Mouse (Mus musculus): ENCODE results near the gene Zbtb4. TPM values are rescaled to one million over a fixed set of nuclear protein-coding genes. Genes with fewer than 3 reads are reported as not detected.

Zbtb4 gene
- polyA plus RNA-seq (2012; fragmentation: generic; extraction: Trizol) = 10 to 100 TPM in 1 of 2 experiments, 1 to 10 TPM in 1; 1.2 to 14.4 TPM

GRCm38 (mm10) chr11:69765221-69766125 lies at the start of gene Zbtb4:
Gene Zbtb4 (plus strand): TSS chr11:69765912.

GRCm38 (mm10) chr11:69758478-69758970 lies 7.2 kb upstream of the Zbtb4 start, which contains the start of gene Polr2a:
Gene Polr2a (minus strand): TSS chr11:69758637.

GRCm38 (mm10) chr11:69761868-69762267 lies 3.8 kb upstream of the Zbtb4 start, which contains the start of gene Slc35g3:
Gene Slc35g3 (minus strand): TSS chr11:69761968.

GRCm38 (mm10) chr11:69795168-69795982 lies 29.7 kb downstream of the Zbtb4 start, which contains the start of gene Chrnb1:
Gene Chrnb1 (minus strand): TSS chr11:69795943.

GRCm38 (mm10) chr11:69801379-69801977 lies 35.8 kb downstream of the Zbtb4 start, which contains the start of gene Fgf11:
Gene Fgf11 (minus strand): TSS chr11:69801857.

GRCm38 (mm10) chr11:69804972-69805909 lies 39.5 kb downstream of the Zbtb4 start, which contains the start of gene Tmem102:
Gene Tmem102 (minus strand): TSS chr11:69805624.

GRCm38 (mm10) chr11:69815155-69815554 lies 49.4 kb downstream of the Zbtb4 start, which contains the start of gene Gm39566:
Gene Gm39566 (minus strand): TSS chr11:69815298.

GRCm38 (mm10) chr11:69818365-69818764 lies 52.7 kb downstream of the Zbtb4 start, which contains the start of gene Spem2:
Gene Spem2 (minus strand): TSS chr11:69818465.

GRCm38 (mm10) chr11:69822080-69822479 lies 56.4 kb downstream of the Zbtb4 start, which contains the start of gene Spem1:
Gene Spem1 (minus strand): TSS chr11:69822180.

Other genes with a start within 250 kb of the Zbtb4 start
- gene Dnah2, start 216.8 kb upstream of the Zbtb4 start, polyA plus RNA-seq (2012; fragmentation: generic; extraction: Trizol) = 1 to 10 TPM in 1 of 2 experiments, under 1 TPM in 1; 0.02 to 1.6 TPM
- gene Efnb3, start 205.7 kb upstream of the Zbtb4 start, polyA plus RNA-seq (2012; fragmentation: generic; extraction: Trizol) = 1 to 10 TPM in 1 of 2 experiments, under 1 TPM in 1; 0.14 to 1.5 TPM
- 10 to 100 TPM; 14.8 to 24.4 TPM for gene Wrap53, start 185.7 kb upstream of the Zbtb4 start, polyA plus RNA-seq (2012; fragmentation: generic; extraction: Trizol)
- 100 to 1,000 TPM; 156 to 242 TPM for gene Trp53, start 185.6 kb upstream of the Zbtb4 start, polyA plus RNA-seq (2012; fragmentation: generic; extraction: Trizol)
- gene Atp1b2, start 160.0 kb upstream of the Zbtb4 start, polyA plus RNA-seq (2012; fragmentation: generic; extraction: Trizol) = 1 to 10 TPM in 1 of 2 experiments, under 1 TPM in 1; 0.05 to 1.3 TPM
- not detected for gene Shbg, start 148.0 kb upstream of the Zbtb4 start, polyA plus RNA-seq (2012; fragmentation: generic; extraction: Trizol)
- 10 to 100 TPM in 1 of 2 experiments, 1 to 10 TPM in 1; 4.4 to 16.8 TPM for gene Sat2, start 143.9 kb upstream of the Zbtb4 start, polyA plus RNA-seq (2012; fragmentation: generic; extraction: Trizol)
- gene Fxr2, start 132.9 kb upstream of the Zbtb4 start, polyA plus RNA-seq (2012; fragmentation: generic; extraction: Trizol) = 10 to 100 TPM; 29.4 to 66.7 TPM
- under 1 TPM; 0.05 to 0.25 TPM for gene Sox15, start 110.6 kb upstream of the Zbtb4 start, polyA plus RNA-seq (2012; fragmentation: generic; extraction: Trizol)
- gene Mpdu1, start 103.3 kb upstream of the Zbtb4 start, polyA plus RNA-seq (2012; fragmentation: generic; extraction: Trizol) = 100 to 1,000 TPM in 1 of 2 experiments, 10 to 100 TPM in 1; 98.1 to 128 TPM
- 1 to 10 TPM; 1.8 to 3.0 TPM for gene Cd68, start 99.8 kb upstream of the Zbtb4 start, polyA plus RNA-seq (2012; fragmentation: generic; extraction: Trizol)
- 100 to 1,000 TPM; 336 to 467 TPM for gene Eif4a1, start 93.5 kb upstream of the Zbtb4 start, polyA plus RNA-seq (2012; fragmentation: generic; extraction: Trizol)
- 10 to 100 TPM; 51.2 to 71.3 TPM for gene Senp3, start 83.8 kb upstream of the Zbtb4 start, polyA plus RNA-seq (2012; fragmentation: generic; extraction: Trizol)
- gene Tnfsf13, start 80.1 kb upstream of the Zbtb4 start, polyA plus RNA-seq (2012; fragmentation: generic; extraction: Trizol) = 1 to 10 TPM; 1.1 to 6.9 TPM
- gene Tnfsf12, start 70.1 kb upstream of the Zbtb4 start, polyA plus RNA-seq (2012; fragmentation: generic; extraction: Trizol) = 100 to 1,000 TPM in 1 of 2 experiments, 10 to 100 TPM in 1; 34.3 to 119 TPM
- 10 to 100 TPM in 1 of 2 experiments, 1 to 10 TPM in 1; 6.4 to 30.3 TPM for gene Tnfsfm13, start 69.8 kb upstream of the Zbtb4 start, polyA plus RNA-seq (2012; fragmentation: generic; extraction: Trizol)
- gene Polr2a, start 7.3 kb upstream of the Zbtb4 start, polyA plus RNA-seq (2012; fragmentation: generic; extraction: Trizol) = 100 to 1,000 TPM in 1 of 2 experiments, 10 to 100 TPM in 1; 42.8 to 126 TPM
- gene Slc35g3, start 3.9 kb upstream of the Zbtb4 start, polyA plus RNA-seq (2012; fragmentation: generic; extraction: Trizol) = under 1 TPM in 1 of 2 experiments, not detected in 1; 0.26 TPM
- gene Chrnb1, start 30.0 kb downstream of the Zbtb4 start, polyA plus RNA-seq (2012; fragmentation: generic; extraction: Trizol) = under 1 TPM; 0.63 to 0.89 TPM
- gene Fgf11, start 35.9 kb downstream of the Zbtb4 start, polyA plus RNA-seq (2012; fragmentation: generic; extraction: Trizol) = under 1 TPM; 0.01 to 0.31 TPM
- under 1 TPM; 0.01 to 0.05 TPM for gene Tmem102, start 39.7 kb downstream of the Zbtb4 start, polyA plus RNA-seq (2012; fragmentation: generic; extraction: Trizol)
- gene Gm39566, start 49.4 kb downstream of the Zbtb4 start, polyA plus RNA-seq (2012; fragmentation: generic; extraction: Trizol) = not detected
- gene Spem2, start 52.6 kb downstream of the Zbtb4 start, polyA plus RNA-seq (2012; fragmentation: generic; extraction: Trizol) = not detected
- gene Spem1, start 56.3 kb downstream of the Zbtb4 start, polyA plus RNA-seq (2012; fragmentation: generic; extraction: Trizol) = under 1 TPM; 0.02 to 0.07 TPM
- 10 to 100 TPM in 1 of 2 experiments, 1 to 10 TPM in 1; 4.3 to 49.8 TPM for gene Nlgn2, start 71.9 kb downstream of the Zbtb4 start, polyA plus RNA-seq (2012; fragmentation: generic; extraction: Trizol)
- gene Tmem256, start 72.6 kb downstream of the Zbtb4 start, polyA plus RNA-seq (2012; fragmentation: generic; extraction: Trizol) = 100 to 1,000 TPM; 452 to 473 TPM
- gene Plscr3, start 80.5 kb downstream of the Zbtb4 start, polyA plus RNA-seq (2012; fragmentation: generic; extraction: Trizol) = 100 to 1,000 TPM in 1 of 2 experiments, 10 to 100 TPM in 1; 45.7 to 171 TPM
- gene Tnk1, start 92.8 kb downstream of the Zbtb4 start, polyA plus RNA-seq (2012; fragmentation: generic; extraction: Trizol) = not detected
- not detected for gene Tmem95, start 112.1 kb downstream of the Zbtb4 start, polyA plus RNA-seq (2012; fragmentation: generic; extraction: Trizol)
- gene Kctd11, start 115.5 kb downstream of the Zbtb4 start, polyA plus RNA-seq (2012; fragmentation: generic; extraction: Trizol) = 10 to 100 TPM in 1 of 2 experiments, 1 to 10 TPM in 1; 5.0 to 12.3 TPM
- under 1 TPM; 0.04 to 0.07 TPM for gene Acap1, start 129.6 kb downstream of the Zbtb4 start, polyA plus RNA-seq (2012; fragmentation: generic; extraction: Trizol)
- 1 to 10 TPM; 1.6 to 9.9 TPM for gene 2810408A11Rik, start 135.1 kb downstream of the Zbtb4 start, polyA plus RNA-seq (2012; fragmentation: generic; extraction: Trizol)
- 10 to 100 TPM; 13.1 to 24.7 TPM for gene Neurl4, start 135.2 kb downstream of the Zbtb4 start, polyA plus RNA-seq (2012; fragmentation: generic; extraction: Trizol)
- 10 to 100 TPM; 66.9 to 94.9 TPM for gene Gps2, start 148.0 kb downstream of the Zbtb4 start, polyA plus RNA-seq (2012; fragmentation: generic; extraction: Trizol)
- 1,000 to 10,000 TPM in 1 of 2 experiments, 100 to 1,000 TPM in 1; 812 to 3,163 TPM for gene Eif5a, start 156.0 kb downstream of the Zbtb4 start, polyA plus RNA-seq (2012; fragmentation: generic; extraction: Trizol)
- under 1 TPM in 1 of 2 experiments, not detected in 1; 0.13 TPM for gene Ybx2, start 169.9 kb downstream of the Zbtb4 start, polyA plus RNA-seq (2012; fragmentation: generic; extraction: Trizol)
- gene Slc2a4, start 182.3 kb downstream of the Zbtb4 start, polyA plus RNA-seq (2012; fragmentation: generic; extraction: Trizol) = under 1 TPM; 0.02 to 0.39 TPM
- under 1 TPM in 1 of 2 experiments, not detected in 1; 0.15 TPM for gene Cldn7, start 198.9 kb downstream of the Zbtb4 start, polyA plus RNA-seq (2012; fragmentation: generic; extraction: Trizol)
- 100 to 1,000 TPM; 189 to 229 TPM for gene Ctdnep1, start 215.2 kb downstream of the Zbtb4 start, polyA plus RNA-seq (2012; fragmentation: generic; extraction: Trizol)
- 100 to 1,000 TPM in 1 of 2 experiments, 10 to 100 TPM in 1; 93.9 to 141 TPM for gene Elp5, start 216.6 kb downstream of the Zbtb4 start, polyA plus RNA-seq (2012; fragmentation: generic; extraction: Trizol)
- 100 to 1,000 TPM; 710 to 827 TPM for gene Gabarap, start 225.2 kb downstream of the Zbtb4 start, polyA plus RNA-seq (2012; fragmentation: generic; extraction: Trizol)
- 10 to 100 TPM; 66.5 to 68.8 TPM for gene Phf23, start 229.9 kb downstream of the Zbtb4 start, polyA plus RNA-seq (2012; fragmentation: generic; extraction: Trizol)
- 10 to 100 TPM; 22.0 to 49.6 TPM for gene Dvl2, start 234.7 kb downstream of the Zbtb4 start, polyA plus RNA-seq (2012; fragmentation: generic; extraction: Trizol)
- gene Acadvl, start 249.5 kb downstream of the Zbtb4 start, polyA plus RNA-seq (2012; fragmentation: generic; extraction: Trizol) = 100 to 1,000 TPM; 121 to 196 TPM